Mouse (Mus musculus): ENCODE data around the gene Gm17651.

The Gm17651 gene

DNA sequence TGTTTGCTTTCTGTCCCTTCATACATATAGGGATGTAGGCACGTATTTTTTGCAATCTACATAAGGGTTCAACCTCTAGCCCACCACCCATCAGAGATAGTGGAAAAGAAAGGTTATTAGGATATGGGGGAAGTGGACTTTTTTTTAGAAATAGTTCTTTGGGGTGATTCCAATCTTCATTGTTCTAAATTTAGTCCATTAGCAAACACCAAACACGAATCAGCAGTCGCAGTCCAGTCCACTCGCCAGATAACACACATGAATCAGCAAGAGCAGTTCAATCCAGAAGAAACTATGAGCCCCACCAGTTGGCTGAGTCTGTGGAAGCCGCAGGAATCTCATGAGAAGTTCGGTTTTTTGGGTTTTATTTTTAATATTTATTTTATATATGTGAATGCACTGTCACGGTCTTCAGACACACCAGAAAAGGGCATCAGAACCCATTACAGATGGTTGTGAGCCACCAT is at the start of gene Gm17651:
Gene Gm17651 (minus strand): TSS at position 51 of the 467 bp plus-strand sequence.
- in situ Hi-C loops (cut with MboI, MseI) = no loop called here

DNA sequence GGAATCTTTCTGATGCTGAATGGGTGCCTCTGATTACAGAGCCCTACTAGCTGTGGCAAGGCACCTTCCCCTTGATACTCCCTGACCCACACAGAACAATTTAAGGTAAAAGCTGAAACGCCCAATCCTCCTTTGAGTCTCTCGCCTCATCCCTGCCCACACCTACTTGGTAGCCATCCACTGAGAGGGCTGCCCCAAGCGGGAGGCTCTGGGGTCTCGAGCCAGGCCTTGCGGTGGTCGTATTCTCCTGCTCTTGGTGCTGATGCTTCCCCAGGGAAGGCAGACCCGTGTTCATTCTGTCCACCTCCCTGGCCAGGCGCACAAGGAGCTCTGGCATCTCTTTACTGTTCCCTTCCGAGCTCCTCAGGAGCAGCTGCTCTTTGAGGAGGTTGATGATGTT is 44.6 kb upstream of the Gm17651 start:
- in situ Hi-C loops (cut with MboI, MseI) = no loop called here

DNA sequence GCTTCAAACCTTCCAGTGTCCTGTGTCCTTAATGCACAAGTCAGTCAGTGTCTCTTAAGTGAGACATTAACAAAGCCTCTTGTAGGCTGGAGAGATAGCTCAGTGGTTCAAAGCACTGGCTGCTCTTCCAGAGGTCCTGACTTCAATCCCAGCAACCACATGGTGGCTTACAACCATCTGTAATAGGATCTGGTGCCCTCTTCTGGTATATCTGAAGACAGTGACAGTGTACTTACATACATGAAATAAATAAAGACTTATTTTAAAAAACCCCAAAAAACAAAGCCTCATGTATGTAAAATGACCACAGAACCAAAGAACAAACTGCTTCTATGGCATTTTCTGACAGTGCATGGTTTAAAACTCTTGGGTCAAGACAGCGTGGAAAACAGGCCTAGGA is 41.4 kb upstream of the Gm17651 start:
- in situ Hi-C loops (cut with MboI, MseI) = no loop called here

DNA sequence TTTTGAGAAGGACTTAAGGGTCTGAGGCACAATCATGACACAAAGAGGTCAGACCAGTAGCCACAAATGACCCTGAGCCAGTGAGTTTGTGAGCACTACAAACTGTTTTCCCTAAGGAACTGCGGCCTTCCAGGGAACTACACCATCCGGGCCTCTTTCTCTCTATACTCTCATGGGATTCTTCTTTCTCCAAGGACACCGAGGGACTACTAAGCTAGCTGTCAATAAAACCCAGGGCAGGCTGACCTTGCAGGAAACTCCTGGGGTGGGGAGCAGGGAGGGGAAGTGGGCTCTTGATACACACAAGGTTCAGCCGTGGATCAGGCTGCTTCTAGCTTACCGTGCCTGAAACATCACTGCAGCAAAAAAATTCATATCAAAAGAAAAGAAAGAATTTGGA is 36.4 kb upstream of the Gm17651 start:
- in situ Hi-C loops (cut with MboI, MseI) = no loop called here

DNA sequence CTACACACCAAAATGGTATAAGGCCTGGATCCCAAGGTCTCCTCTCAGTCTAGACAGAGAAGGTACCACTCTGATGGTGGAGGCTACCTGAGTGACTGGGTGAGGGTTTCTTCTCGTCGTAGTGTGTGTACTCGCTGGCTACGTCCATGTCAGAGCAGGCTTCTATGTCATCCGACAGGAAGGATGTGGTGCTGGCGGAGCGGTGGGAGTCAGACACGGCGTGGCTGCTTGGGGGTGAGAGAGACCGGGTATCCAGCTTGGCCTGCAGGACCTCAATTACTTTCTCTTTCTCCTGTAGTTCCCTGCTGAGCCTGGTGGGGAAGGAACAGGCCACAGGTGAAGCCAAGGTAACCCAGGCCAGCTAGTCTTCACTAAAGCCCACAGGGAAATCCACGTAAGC is 35.6 kb upstream of the Gm17651 start:
- in situ Hi-C loops (cut with MboI, MseI) = no loop called here

DNA sequence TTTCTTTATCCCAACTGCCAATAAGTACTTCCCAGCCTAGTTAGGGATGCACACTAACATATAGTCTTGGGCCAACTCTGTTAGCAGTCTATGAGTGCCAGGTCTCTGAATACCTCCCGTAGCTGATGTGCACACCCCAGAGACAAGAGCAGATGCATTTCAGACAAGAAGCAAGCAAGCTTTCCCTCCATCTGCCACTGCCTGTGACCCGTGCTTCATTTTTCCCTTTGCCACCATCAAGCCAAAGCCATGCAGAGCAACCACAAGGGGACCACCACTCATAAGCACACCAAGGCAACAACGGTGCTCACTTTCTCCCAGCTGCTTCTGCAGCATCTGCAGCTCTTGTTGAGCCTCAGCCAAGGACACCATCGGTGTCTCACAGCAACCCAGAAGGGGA is 32.1 kb upstream of the Gm17651 start:
- in situ Hi-C loops (cut with MboI, MseI) = no loop called here

DNA sequence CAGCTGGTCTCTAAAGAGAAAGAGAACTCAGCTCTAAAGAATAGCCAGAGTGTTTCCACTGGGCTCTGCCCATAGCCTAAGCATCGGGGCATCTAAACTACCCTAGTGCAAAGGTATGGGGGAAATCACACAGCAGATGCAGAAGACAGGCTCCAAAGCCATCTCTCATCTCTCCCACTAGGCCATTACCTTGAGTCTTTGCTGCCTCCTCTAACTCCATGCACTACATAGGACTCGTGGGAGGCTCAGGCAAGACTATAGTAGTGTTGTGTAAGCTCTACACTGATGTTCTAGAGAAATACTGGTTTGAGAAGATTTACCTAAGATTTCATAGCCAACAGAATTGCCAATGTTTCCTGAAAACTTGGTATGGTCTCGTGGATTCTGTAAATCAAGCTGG is 31.0 kb upstream of the Gm17651 start:
- in situ Hi-C loops (cut with MboI, MseI) = no loop called here

DNA sequence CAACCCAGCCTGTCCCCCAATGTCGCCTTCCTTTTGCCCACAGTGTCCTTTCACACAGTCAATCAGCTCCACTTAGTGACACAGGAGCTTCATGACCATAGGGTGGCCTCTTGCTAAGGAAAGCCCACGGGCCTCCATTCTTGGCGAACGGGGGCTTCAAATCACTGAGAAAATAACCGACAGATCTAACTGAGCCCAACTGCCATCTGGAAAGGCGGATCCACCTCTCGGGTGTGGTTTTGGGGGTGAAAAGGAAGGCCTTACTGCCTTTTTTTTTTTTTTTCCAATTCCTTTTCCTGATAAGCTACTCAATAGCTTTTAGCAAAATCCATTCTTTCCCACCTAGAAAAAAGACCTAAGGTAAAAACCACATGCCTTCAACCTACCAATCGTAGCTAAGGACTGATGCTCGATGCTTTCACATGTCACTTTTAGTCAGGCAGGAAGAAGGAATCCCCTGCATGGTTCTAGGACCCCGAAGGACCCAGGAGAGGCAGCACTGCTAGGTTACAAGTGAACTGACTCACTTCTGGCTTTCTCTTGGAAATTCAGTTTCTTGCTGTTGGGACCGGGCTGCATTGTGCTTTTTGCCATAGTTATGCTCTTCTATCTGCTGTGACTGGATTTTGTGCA is 28.1 kb upstream of the Gm17651 start:
- in situ Hi-C loops (cut with MboI, MseI) = no loop called here

DNA sequence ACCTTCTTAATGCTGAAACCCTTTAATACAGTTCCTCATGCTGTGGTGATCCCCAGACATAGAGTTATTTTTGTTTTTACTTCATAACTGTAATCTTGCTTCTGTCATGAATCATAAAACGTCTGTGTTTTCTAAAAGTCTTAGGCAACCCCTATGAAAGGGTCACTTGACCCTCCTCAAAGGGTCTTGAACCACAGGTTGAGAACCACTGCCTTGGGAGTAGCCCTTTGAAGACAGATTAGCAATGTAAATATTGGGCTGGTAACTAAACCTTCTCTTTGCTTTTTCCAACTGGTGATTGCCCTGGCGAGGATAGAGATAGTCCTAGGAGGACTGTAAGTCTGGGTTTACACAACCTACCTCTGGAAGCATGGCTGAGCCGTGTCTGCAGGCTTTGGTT is 26.7 kb upstream of the Gm17651 start:
- in situ Hi-C loops (cut with MboI, MseI) = no loop called here

DNA sequence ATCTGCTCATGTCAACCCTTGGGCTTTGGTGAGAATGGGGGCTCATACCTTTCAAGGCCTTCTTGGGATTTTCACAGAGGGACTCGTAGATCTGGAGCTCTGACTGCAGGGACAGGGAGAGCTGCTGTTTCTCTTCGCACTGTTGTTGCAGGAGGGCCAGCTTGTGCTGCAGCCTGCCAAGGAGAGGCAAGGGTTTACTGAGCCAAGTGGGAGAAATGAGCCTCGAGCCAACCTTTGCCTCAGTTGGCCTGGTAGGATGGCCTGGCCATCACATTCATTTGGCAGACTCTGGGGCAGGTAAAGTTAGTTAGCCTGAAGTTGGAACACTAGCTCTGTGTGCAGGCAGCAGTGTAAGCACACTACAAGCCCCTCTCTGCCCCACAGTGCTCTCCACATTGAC is 24.6 kb upstream of the Gm17651 start:
- in situ Hi-C loops (cut with MboI, MseI) = no loop called here

DNA sequence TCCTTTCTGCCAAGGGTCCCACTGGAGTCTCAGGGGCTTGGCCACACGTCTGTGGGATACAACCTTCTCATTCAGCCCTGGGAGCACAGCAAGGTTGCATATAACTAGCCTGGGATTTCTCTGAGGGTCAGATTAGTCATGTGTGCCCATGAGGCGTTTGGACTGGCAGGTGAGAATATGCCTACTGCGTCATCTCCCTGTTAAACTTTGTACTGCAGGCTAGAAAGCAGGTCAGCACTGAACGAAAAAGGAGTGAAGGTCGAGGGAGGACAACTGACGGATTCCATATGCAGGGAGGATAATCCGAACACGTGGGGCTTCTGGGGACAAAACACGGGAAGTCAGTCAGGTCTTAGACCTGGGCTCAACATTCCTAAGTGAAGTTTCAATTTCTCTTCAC is 22.8 kb upstream of the Gm17651 start:
- in situ Hi-C loops (cut with MboI, MseI) = no loop called here

DNA sequence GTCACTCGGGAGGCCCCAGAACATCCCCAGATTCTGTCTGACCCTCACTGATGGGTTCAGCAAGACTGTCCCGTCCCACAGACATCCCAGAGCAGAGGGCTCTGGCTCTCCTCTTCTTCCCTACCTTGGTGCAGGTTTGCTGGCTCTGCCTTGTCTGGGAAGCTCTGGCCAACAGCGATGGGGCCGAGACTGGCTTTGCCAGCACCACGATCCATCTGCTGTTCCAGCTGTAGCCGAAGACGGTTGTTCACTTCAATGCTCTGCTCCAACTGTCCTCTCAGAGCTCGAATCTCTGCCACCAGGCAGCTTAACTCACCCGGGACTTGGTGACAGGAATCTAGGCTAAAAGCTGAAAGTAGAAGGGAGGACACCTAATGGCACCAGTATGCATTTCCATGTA is 22.4 kb upstream of the Gm17651 start:
- in situ Hi-C loops (cut with MboI, MseI) = no loop called here

DNA sequence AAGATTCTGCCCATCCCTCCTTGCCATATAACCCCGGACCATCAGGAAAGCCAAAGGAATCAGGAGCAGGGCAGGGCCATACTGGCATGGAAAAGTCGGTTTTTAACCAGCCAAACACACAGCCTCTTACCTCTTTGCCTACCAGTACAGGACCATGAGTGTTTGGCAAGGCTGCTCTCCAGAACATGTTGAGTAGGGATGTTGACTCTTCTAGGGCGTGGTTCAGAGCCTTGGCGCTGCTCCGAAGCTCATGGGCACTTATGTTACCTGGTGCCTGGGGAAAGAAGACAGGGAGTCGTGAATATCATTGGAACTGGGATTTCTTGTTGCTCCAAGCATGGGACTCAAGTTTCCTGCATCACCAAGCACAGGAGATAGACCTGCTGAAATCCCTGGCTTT is 19.3 kb upstream of the Gm17651 start:
- in situ Hi-C loops (cut with MboI, MseI) = no loop called here

DNA sequence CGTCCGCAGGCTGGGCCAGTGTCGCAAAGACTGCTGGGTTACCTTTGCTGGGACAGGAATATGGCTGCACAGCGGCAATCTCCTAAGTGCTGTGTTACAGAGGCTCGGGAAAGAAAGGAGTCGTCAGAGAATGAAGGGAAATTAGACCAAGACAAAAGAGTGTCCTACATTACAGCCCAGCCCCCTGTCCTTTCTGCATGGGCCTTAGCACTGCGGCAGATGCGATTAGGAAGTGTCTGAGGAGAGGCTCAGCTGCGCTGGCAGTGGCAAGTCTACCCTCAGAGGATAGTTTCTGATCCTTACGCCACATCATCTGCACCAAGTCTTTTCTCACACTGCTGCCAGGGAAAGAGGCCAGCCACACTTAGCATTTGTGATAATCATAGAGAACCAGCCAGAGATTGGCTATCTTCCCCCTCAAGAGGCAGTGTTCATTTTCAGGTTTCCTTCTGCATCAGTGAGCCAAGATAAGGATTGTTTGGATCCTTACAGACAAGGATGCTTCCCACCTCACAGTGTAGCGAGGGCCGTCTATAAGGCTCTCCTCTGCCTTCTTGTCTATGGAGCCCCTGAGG is 17.0 kb upstream of the Gm17651 start:
- in situ Hi-C loops (cut with MboI, MseI) = no loop called here

DNA sequence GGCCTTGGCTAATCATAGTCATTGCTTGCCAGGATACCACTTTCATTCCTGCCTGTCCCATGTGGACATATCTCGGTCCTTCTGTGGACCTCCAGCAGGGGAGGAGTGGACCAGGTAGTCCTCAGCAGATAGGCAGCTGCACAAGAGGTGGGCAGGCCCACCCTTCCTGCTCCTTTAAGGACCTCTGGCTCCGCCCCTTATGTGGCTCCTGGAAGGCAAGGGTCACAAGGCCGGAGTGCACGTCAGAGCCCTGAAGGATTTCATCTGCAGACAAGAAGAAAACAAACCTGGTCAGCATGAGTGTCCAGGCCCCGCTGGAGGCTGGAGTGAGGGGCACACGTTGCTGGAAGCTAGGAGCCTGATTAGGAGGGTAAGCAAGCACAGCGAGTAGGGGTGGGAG is 16.1 kb upstream of the Gm17651 start:
- in situ Hi-C loops (cut with MboI, MseI) = no loop called here

DNA sequence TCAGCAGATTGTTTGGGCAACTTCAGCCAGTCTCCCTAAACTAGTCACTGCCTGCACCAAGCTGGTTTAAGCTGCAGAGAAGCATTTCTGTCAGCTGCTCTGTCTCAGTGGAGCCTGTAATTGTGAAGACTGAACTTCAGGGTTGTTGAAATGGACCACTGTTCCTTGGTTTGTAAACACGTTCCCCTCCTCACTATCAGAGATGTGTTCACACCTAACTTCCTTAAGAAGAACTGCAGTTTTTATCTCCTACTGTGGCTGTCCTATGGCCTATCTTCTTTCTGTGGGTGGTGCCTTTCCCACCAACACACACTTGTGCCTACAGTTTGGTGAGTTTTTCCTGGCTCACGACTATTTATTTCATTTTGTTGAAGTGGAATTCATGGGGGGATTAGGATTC is 14.8 kb upstream of the Gm17651 start:
- in situ Hi-C loops (cut with MboI, MseI) = no loop called here

DNA sequence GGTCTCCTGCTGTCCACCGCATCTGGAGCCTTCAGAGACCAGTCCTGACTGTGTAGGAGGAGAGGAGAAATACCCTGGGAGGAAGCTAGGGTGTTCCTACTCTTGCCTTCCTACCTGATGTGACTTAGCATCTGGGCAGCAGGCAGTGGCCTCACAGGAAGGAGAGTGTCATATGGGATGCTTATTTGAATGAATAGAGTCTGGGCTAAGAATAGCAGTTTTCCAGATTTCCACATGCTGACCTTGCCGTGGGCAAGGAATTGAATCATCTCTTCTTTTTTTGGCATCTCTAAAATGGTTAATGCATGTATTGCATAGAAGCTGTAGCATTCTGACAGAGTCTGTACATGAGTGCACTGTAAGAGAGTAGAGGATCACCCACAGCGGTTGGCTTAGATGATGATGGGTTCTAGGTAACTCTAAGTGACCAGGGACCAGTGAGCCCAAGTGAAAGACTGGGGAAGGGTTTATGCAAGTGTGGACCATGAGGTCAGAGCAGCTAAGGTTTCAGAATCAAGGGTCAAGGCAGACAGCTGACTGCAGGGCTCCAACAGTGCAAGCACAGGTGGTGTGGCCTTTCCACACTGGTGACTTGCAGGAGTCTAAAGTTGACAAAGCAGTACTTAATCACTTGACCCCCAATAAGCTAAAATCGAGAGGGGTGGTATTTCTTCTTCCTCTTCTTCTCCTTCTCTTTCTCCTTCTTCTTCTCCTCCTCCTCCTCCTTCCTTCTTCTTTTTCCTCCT is 12.1 kb upstream of the Gm17651 start:
- in situ Hi-C loops (cut with MboI, MseI) = no loop called here

DNA sequence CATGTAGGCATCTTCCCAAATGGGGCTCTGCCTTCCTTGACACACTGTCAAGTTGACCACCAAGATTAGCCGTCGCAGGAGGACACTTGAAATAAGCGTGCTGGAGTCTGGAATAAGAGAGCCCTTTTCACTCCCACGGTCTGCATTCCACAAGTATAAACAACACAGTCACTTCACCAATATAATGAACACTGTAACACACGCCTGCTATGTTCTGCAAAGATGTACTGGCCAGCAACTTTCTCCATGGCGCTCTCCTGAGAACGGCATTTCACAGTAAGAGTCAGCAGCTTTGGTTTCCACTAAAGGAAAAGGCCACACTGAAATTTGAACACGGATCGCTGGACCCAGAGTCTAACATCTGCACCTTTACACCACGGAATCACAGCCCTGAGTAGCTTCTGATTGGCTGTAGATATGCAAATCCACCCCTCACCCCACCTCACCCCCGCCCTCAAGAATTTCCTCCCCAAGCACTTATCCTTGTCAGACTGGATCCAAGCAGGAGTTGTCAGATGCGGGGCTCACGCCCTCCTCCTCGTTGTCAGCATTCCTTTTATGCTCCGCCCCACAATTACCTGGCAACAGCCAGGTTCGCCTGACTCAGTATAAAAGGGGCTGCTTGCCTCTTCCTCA is 9.2 kb upstream of the Gm17651 start:
- in situ Hi-C loops (cut with MboI, MseI) = loop anchor here (5.0 kb wide), 1 partner anchor 199 kb away; no protein-coding TSS in a partner anchor

DNA sequence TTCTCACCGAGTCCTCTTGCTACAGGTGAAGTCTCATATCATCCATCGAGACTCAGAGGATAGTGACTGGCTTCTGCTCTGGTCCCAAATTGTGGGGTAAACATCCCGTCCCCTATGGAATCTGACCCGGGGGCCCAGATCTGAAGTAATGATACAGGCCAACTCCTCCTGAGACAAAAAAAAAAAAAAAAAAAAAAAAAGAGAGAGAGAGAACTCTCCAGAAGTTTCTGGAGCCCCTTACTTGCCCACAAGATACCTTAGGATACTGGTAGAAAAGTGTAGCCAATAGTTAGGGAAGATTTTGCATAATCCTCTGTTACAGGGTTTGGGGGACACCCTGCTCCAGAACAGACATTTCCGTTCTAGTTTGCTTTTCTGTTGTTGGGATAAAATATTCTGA is 8.1 kb upstream of the Gm17651 start:
- in situ Hi-C loops (cut with MboI, MseI) = loop anchor here (5.0 kb wide), 1 partner anchor 200 kb away; no protein-coding TSS in a partner anchor

DNA sequence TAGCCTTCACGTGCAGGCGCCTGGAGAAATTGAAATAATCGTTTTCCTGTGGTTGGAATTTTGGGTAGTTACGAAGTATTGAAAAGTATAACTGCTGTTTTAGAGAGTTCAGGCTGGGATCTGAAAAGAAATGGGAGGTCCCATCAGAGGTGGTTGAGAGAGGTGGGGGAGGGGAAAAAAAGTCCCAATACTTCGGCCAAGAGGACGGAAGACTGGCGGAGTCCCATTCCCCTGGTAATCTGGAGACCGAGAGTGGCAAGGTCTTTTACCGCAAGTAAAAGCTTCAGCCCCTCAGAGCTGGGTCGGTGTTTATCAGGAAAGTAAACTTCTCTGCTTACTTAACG is 7.6 kb upstream of the Gm17651 start:
- in situ Hi-C loops (cut with MboI, MseI) = loop anchor here (5.0 kb wide), 1 partner anchor 200 kb away; no protein-coding TSS in a partner anchor

DNA sequence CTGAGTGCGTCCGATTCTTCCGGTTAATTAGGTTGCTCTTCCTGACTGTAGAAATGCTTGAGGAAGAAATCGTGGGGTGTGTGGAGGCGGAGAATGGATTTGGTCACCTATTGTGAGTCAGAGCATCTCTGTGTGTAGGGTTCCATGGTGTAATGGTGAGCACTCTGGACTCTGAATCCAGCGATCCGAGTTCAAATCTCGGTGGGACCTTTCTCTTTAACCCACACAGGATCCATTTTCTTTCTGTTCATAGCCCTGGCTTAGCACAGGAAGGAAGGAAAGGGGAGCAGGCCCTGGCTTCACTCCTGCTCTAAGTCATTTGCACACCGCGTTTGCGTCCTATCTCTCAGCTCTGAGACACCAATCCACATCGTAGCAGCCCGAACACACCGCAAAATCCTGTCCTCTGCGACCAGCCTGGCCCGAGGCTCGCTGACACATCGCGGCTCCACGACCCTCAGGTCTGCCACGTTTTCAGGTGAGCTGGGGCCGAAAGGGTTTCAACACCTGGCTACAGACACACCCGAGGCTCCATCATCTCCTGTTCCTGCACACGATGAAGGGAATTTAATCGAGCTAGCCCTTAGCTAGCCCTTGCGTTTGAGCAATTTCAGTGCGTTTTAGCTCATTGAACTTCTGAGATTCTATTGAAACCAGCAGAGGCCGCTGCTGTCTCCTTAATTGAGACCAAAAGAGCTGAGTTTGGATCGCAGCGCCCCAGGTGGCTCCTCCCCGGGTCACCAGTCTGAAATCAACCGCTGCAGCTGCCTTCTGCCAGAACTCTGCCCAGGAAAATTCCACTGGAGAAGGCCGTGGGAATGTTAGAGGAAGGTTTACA is 7.0 kb upstream of the Gm17651 start:
- in situ Hi-C loops (cut with MboI, MseI) = loop anchor here (5.0 kb wide), 1 partner anchor 201 kb away; no protein-coding TSS in a partner anchor

Data from regulatory T cell (primary cell).